Mouse (Mus musculus) liver, postnatal 0 days (tissue): ENCODE results near the gene Miga1.

Experiments
- CTCF ChIP-seq: sonication (generic); IDR thresholded peaks from 2 replicates; pipeline ENCODE4 v1.5.1; 2016; ENCODE audit warnings: antibody characterized with exemption, low read depth
- EP300 ChIP-seq: IDR thresholded peaks from 2 replicates; pipeline ENCODE4 v1.6.1; 2016; ENCODE audit warnings: antibody characterized with exemption, low read depth, mild to moderate bottlenecking

DNA sequence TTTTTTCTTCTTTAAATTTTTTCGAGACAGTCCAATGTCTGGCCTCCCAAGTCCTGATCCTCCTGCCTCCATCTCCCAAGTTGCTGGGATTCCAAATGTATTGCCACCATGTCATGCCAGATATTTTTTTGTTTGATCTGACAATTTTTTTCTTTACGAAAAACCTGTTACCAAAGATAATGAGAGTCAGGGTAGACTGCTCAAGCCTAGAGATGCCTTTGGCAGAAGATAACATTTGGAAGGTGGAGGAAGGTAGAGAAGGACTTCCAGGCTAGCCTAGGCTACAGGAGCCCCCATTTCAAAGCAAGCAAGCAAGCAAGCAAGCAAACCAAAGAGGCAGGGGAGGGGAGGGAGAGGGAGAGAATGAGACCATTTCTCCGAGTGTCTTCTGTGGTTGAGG lies 7.0 kb upstream of the Miga1 start:
- TF ChIP-seq CTCF = no peak
- no peak for TF ChIP-seq EP300
